Comparison of ENCODE assay signal across 7 mouse cellular contexts in genomic region chr6:126704430-126704829, GRCm38 (mm10). TPM values are rescaled to one million over a fixed set of nuclear protein-coding genes. Genes with fewer than 3 reads are reported as not detected.
DNase-seq lines count a peak whose midpoint lies in the region; ATAC-seq and TF ChIP-seq lines count a peak whose summit lies in the region.

No protein-coding gene starts in this region.

- H3K4me1 ChIP-seq in liver, embryonic 14.5 days (replicated peaks; ENCODE audit: control insufficient read depth in 2 of 2, insufficient read depth in 2 of 2, low read length in 1 of 2): no peaks in the 10 kb centered on the region

- peak; percentile 53 for TF ChIP-seq CTCF in liver, embryonic 14.5 days (IDR thresholded peaks at IDR 0.05; ENCODE audit: low read depth)

- no peak overlapping the region for H3K4me3 ChIP-seq in liver, embryonic 14.5 days (ENCODE audit: insufficient read depth in 1 of 2, low read depth in 2 of 2, low read length in 2 of 2)

- no peaks in the 10 kb centered on the region for H3K36me3 ChIP-seq in liver, embryonic 14.5 days (replicated peaks; ENCODE audit: control insufficient read depth, insufficient read depth, low read depth)

- H3K9ac ChIP-seq in liver, embryonic 14.5 days (replicated peaks): no peak overlapping the region

- no peak for TF ChIP-seq EP300 in liver, embryonic 14.5 days (IDR thresholded peaks at IDR 0.05; ENCODE audit: low read depth)

- ATAC-seq in liver, embryonic 14.5 days (ENCODE audit: insufficient read depth): no peak
- peak; percentile 68 for ATAC-seq in megakaryocyte-erythroid progenitor cell, adult 5-6 weeks (replicated peaks; ENCODE audit: low FRiP score, low TSS enrichment, poor library complexity, severe bottlenecking)

- DNase-seq in liver, embryonic 14.5 days (ENCODE audit: low read depth in 3 of 3, low spot score in 3 of 3): no peak
- no peak for DNase-seq in liver
- peak; percentile 54 for DNase-seq in WW6 (ENCODE audit: low read depth, low spot score)
- peak; percentile 68 to 82 for DNase-seq in cerebellum, postnatal 10 days
- DNase-seq in natural killer cell, adult 2 months (ENCODE audit: low spot score in 2 of 2): no peak
- DNase-seq in layer of hippocampus, postnatal 25 days (ENCODE audit: extremely low spot score in 1 of 2, low spot score in 1 of 2): no peak

- 15% methylated on average over 4 of the region's 4 CpGs for WGBS in liver, embryonic 14.5 days (ENCODE audit: insufficient replicate concordance)

- H3K9me3 ChIP-seq in liver, embryonic 14.5 days (ENCODE audit: control insufficient read depth, low read length): no peaks in the 10 kb centered on the region

- H3K27me3 ChIP-seq in liver, embryonic 14.5 days (ENCODE audit: control insufficient read depth, insufficient read depth, low read length): no peaks in the 10 kb centered on the region

- no peak overlapping the region for H3K4me2 ChIP-seq in liver, embryonic 14.5 days (ENCODE audit: low read depth)

- H3K27ac ChIP-seq in liver, embryonic 14.5 days: no peak overlapping the region

RNA-seq across cellular contexts. Expression of gene Kcna6, which starts 36.0 kb away (rescaled TPM):
- 0.07 and 0.11 TPM in 2 replicates for polyA plus RNA-seq in liver, embryonic 14.5 days (2012; rRNA removed)
- 0.06 and 0.10 TPM in 2 replicates for polyA plus RNA-seq in liver, embryonic 14.5 days (2014; fragmentation: Nextera tagmentation; extraction: Ambion mirVana)
- total RNA-seq in megakaryocyte-erythroid progenitor cell, adult 5-6 weeks (2014; fragmentation: Nextera tagmentation): not detected in 2 replicates
- not detected in 2 replicates for total RNA-seq in megakaryocyte-erythroid progenitor cell, adult 5-6 weeks (2017)
- 10 to 100 TPM; 48.6 to 51.2 TPM for total RNA-seq in layer of hippocampus, postnatal 25 days (2021)

RNA-seq across cellular contexts. Expression of gene Kcna1, which starts 58.2 kb away (rescaled TPM):
- not detected in 2 replicates for polyA plus RNA-seq in liver, embryonic 14.5 days (2012; rRNA removed)
- polyA plus RNA-seq in liver, embryonic 14.5 days (2014; fragmentation: Nextera tagmentation; extraction: Ambion mirVana): not detected in 2 replicates
- not detected in 2 replicates for total RNA-seq in megakaryocyte-erythroid progenitor cell, adult 5-6 weeks (2014; fragmentation: Nextera tagmentation)
- total RNA-seq in megakaryocyte-erythroid progenitor cell, adult 5-6 weeks (2017): not detected in 2 replicates
- total RNA-seq in layer of hippocampus, postnatal 25 days (2021): 100 to 1,000 TPM; 107 to 115 TPM

Comparison
In these comparisons a context has a peak if more than half of its experiments do, and no peak if none do; other contexts are left out.
1. DNase-seq: peak in WW6 (single experiment) and cerebellum, postnatal 10 days (2 of 2); none in liver, embryonic 14.5 days (0 of 3), liver (single experiment), natural killer cell, adult 2 months (0 of 2) and layer of hippocampus, postnatal 25 days (0 of 2).
2. RNA of gene Kcna6, which starts 36.0 kb away (total RNA-seq): 48.6 to 51.2 TPM in layer of hippocampus, postnatal 25 days; not detected in megakaryocyte-erythroid progenitor cell, adult 5-6 weeks; every median in the first group is over 10 times any median in the second.
3. RNA of gene Kcna1, which starts 58.2 kb away (total RNA-seq): 107 to 115 TPM in layer of hippocampus, postnatal 25 days; not detected in megakaryocyte-erythroid progenitor cell, adult 5-6 weeks; every median in the first group is over 100 times any median in the second.